Mouse (Mus musculus): ENCODE results near the gene Zfp108. TPM values are rescaled to one million over a fixed set of nuclear protein-coding genes. Genes with fewer than 3 reads are reported as not detected.
"Not testable (repeated sequence)": the region's sequence is repeated elsewhere in the genome, so short reads cannot be mapped to it uniquely, and the experiment has no call there.

The Zfp108 gene
- polyA plus RNA-seq, 1 experiment, result 0.26 TPM

DNA sequence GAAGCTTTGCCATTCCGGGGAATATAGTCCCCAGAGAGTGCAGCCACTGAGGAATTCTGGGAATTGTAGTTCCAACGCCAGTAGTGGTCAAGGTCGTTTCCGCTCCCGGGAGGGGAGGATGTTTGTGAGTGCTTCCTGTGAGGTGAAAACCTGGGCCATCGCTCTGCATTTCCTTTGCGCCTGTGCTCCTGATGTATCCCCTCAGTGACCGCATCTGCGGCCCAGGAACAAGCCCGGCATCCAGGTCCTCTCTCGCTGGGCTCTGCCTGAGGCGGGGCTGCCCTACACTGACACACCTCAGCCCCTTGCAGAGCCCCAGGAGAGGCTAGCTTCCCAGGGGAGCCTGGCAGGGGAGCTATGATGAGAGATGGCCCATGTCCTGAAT lies 15.7 kb downstream of the Zfp108 start, which contains the start of gene Zfp93:
Gene Zfp93 (plus strand): TSS at position 133 of the 385 bp plus-strand sequence.
- peak within 1 kb of the TSS; percentile 34; the same call in 1 of the 2 replicates for H3K27ac ChIP-seq (ENCODE audit: control insufficient read depth, insufficient read depth, low read depth, low read length)
- peaks cover 8% of the 10 kb centered on the region for H3K4me1 ChIP-seq (ENCODE audit: control insufficient read depth, insufficient read depth, low read length)
- peak within 1 kb of the TSS; percentile 89 for H3K4me3 ChIP-seq (ENCODE audit: control insufficient read depth, low read depth, low read length)
- H3K36me3 ChIP-seq (ENCODE audit: control insufficient read depth, insufficient read depth, low read length), result no peaks in the 10 kb centered on the region
- peak; percentile 26; the same call in 1 of the 2 replicates for TF ChIP-seq POLR2A (IDR thresholded peaks at IDR 0.05; ENCODE audit: control insufficient read depth, low read depth, low read length)
- no peak for TF ChIP-seq CTCF (IDR thresholded peaks at IDR 0.05; ENCODE audit: control insufficient read depth, insufficient read depth, insufficient replicate concordance, low read depth, low read length)
- no peaks in the 10 kb centered on the region for H3K27me3 ChIP-seq (ENCODE audit: control insufficient read depth, insufficient read depth, low read length)

DNA sequence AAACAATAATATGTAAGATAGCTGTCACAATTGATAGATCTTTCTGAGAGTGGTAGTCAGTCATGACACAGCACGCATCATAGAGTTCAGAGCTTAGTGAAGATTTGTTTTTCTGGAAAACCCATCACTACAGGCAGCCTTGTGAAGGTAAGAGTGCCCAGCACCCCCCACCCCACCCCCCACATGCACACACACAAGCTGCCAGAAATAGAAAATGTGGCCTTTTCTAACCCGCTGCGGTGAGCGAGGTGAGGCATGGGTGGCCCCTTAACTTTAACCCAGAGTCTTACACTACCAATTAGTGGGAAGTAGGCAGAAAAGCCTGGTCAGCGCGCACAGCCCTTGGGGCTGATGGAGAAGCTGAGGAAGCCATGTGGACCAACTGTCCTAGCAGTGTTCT lies 16.6 kb downstream of the Zfp108 start:
- no peaks in the 10 kb centered on the region for H3K36me3 ChIP-seq (ENCODE audit: control insufficient read depth, insufficient read depth, low read length)
- H3K27ac ChIP-seq (ENCODE audit: control insufficient read depth, insufficient read depth, low read depth, low read length), result no peak overlapping the region
- peaks cover 8% of the 10 kb centered on the region for H3K4me1 ChIP-seq (ENCODE audit: control insufficient read depth, insufficient read depth, low read length)
- no peaks in the 10 kb centered on the region for H3K27me3 ChIP-seq (ENCODE audit: control insufficient read depth, insufficient read depth, low read length)
- H3K4me3 ChIP-seq (ENCODE audit: control insufficient read depth, low read depth, low read length), result no peak overlapping the region
- TF ChIP-seq CTCF (IDR thresholded peaks at IDR 0.05; ENCODE audit: control insufficient read depth, insufficient read depth, insufficient replicate concordance, low read depth, low read length) (no peak), POLR2A (IDR thresholded peaks at IDR 0.05; ENCODE audit: control insufficient read depth, low read depth, low read length) (no peak)

DNA sequence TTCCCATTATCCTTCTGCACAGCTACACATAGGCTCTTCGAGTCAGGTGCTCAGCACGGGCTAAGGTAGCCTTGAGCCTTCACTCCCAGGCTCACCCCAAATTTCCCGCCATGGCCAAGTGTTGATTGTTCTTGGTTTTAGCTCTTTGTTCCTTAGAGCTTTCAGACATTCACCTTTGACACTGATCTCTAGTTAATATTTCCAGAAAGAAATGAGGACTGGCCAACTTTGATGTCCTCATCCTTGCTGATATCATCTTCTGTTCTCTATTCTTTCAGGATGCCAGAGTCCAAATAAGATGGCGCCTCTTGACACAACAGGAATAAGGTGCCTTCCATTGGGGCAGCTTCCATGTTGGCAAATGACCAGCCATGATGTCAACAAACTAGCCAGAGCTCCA lies 19.9 kb downstream of the Zfp108 start:
- no peak for TF ChIP-seq CTCF (IDR thresholded peaks at IDR 0.05; ENCODE audit: control insufficient read depth, insufficient read depth, insufficient replicate concordance, low read depth, low read length)
- TF ChIP-seq POLR2A (IDR thresholded peaks at IDR 0.05; ENCODE audit: control insufficient read depth, low read depth, low read length), result no peak
- Histone ChIP-seq H3K4me1 (ENCODE audit: control insufficient read depth, insufficient read depth, low read length) (peaks cover 8% of the 10 kb centered on the region), H3K36me3 (ENCODE audit: control insufficient read depth, insufficient read depth, low read length) (no peaks in the 10 kb centered on the region), H3K27ac (ENCODE audit: control insufficient read depth, insufficient read depth, low read depth, low read length) (no peak overlapping the region), H3K4me3 (ENCODE audit: control insufficient read depth, low read depth, low read length) (no peak overlapping the region), H3K27me3 (ENCODE audit: control insufficient read depth, insufficient read depth, low read length) (no peaks in the 10 kb centered on the region)

DNA sequence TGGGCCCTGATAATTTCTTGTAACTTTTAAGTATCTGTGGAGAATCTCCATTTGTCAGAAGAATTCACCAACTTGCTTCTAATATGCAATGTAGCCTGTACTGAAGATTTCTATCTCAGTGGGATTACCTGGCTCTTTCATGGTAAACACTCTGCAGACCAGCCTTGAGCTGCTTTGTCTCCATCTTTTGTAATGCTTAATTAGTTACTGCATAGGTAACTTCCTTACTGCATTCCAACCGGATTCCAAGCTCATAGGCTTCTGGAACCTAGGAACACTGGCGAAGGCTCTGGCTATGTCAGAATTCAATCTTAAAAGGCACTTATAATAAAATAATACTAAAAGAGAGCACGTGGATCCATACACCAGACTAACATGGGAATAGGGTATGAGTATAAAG lies 24.2 kb downstream of the Zfp108 start:
- not testable (repeated sequence) for H3K4me3 ChIP-seq (ENCODE audit: control insufficient read depth, low read depth, low read length); H3K27ac ChIP-seq (ENCODE audit: control insufficient read depth, insufficient read depth, low read depth, low read length); H3K4me1 ChIP-seq (ENCODE audit: control insufficient read depth, insufficient read depth, low read length); H3K27me3 ChIP-seq (ENCODE audit: control insufficient read depth, insufficient read depth, low read length); H3K36me3 ChIP-seq (ENCODE audit: control insufficient read depth, insufficient read depth, low read length)

DNA sequence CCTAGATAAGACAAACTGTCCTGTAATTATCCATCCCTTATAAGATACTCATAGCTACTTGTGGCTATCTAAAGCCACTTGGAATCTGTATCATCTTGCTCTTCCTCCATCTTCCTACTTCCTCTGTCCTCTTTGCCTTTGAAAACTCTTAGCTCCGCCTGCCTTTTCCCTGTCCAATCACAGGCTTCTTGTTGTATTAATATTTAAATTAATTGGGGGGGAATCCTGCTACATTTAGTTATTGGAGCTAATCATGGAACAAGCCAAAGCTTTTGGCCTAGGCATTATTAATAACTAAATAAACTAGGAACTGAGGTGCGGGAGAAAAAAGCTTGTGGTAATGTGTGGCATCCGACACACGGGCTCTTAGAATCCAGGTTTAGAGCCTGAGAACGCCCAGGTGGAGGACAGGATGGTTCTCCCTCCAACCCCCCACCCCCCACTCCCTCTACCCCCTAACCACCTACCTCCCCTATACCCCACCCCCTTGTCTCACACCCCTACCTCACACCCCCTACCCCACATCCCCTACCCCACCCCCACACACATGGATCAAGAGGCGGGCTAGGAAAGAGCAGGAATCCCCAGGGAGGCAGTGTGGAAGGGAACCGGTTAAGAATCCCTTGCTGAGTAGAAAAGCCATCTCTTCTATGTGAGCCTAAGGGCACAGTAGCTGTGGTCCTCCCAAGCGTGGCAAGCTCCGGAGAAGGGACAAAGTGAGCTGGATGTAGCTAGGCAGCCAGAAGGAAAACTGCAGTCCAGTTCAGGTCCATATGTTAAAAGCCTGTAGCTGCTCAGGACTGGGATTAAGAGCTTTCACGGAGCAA lies 25.6 kb downstream of the Zfp108 start:
- Histone ChIP-seq H3K27me3 (ENCODE audit: control insufficient read depth, insufficient read depth, low read length) (no peaks in the 10 kb centered on the region), H3K4me1 (ENCODE audit: control insufficient read depth, insufficient read depth, low read length) (no peaks in the 10 kb centered on the region; the same call in 1 of the 2 replicates), H3K27ac (ENCODE audit: control insufficient read depth, insufficient read depth, low read depth, low read length) (no peak overlapping the region), H3K36me3 (ENCODE audit: control insufficient read depth, insufficient read depth, low read length) (no peaks in the 10 kb centered on the region), H3K4me3 (ENCODE audit: control insufficient read depth, low read depth, low read length) (no peak overlapping the region)
- TF ChIP-seq CTCF (IDR thresholded peaks at IDR 0.05; ENCODE audit: control insufficient read depth, insufficient read depth, insufficient replicate concordance, low read depth, low read length) (no peak), POLR2A (IDR thresholded peaks at IDR 0.05; ENCODE audit: control insufficient read depth, low read depth, low read length) (no peak)

DNA sequence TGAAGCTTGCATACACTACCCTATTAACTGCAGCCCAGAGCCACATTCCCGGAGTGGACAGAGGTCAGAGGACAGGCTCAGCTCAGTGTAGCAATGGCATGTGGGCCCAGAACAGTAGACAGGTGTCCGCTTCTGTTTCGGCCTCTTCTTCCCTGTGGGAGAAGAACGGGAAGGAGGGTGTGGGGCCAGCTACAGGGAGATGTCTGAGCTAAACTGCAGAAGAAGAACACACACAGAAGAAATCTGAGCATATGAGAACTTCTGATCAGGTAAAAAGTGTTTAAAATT lies 26.2 kb downstream of the Zfp108 start:
- H3K27ac ChIP-seq (ENCODE audit: control insufficient read depth, insufficient read depth, low read depth, low read length), result no peak overlapping the region
- no peaks in the 10 kb centered on the region for H3K27me3 ChIP-seq (ENCODE audit: control insufficient read depth, insufficient read depth, low read length)
- no peak overlapping the region for H3K4me3 ChIP-seq (ENCODE audit: control insufficient read depth, low read depth, low read length)
- TF ChIP-seq CTCF (IDR thresholded peaks at IDR 0.05; ENCODE audit: control insufficient read depth, insufficient read depth, insufficient replicate concordance, low read depth, low read length), result no peak
- no peak for TF ChIP-seq POLR2A (IDR thresholded peaks at IDR 0.05; ENCODE audit: control insufficient read depth, low read depth, low read length)
- no peaks in the 10 kb centered on the region; the same call in 1 of the 2 replicates for H3K4me1 ChIP-seq (ENCODE audit: control insufficient read depth, insufficient read depth, low read length)
- H3K36me3 ChIP-seq (ENCODE audit: control insufficient read depth, insufficient read depth, low read length), result no peaks in the 10 kb centered on the region

DNA sequence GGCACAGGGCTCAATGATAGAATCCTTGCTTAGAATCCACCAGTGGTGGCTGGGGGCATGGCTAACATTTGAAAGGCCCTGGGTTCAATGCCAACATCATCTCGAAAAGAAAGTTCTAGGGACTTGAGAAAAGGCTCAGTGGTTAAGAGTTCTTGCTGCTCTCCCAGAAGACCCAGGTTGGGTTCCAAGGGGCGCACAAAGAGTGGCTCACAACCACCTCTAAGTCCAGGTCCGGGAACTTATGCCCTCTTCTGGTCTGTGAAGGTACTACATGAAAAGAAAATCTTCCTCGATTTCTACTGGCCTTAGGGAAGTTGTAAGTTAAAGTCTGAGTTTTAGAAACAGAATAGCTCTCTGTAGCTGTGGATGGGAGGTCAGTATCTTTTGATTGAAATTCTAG lies 31.5 kb downstream of the Zfp108 start:
- TF ChIP-seq CTCF (IDR thresholded peaks at IDR 0.05; ENCODE audit: control insufficient read depth, insufficient read depth, insufficient replicate concordance, low read depth, low read length) (peak; percentile 35), POLR2A (IDR thresholded peaks at IDR 0.05; ENCODE audit: control insufficient read depth, low read depth, low read length) (no peak)
- H3K4me1 ChIP-seq (ENCODE audit: control insufficient read depth, insufficient read depth, low read length), result no peaks in the 10 kb centered on the region
- no peaks in the 10 kb centered on the region for H3K27me3 ChIP-seq (ENCODE audit: control insufficient read depth, insufficient read depth, low read length)
- H3K4me3 ChIP-seq (ENCODE audit: control insufficient read depth, low read depth, low read length), result no peak overlapping the region
- no peaks in the 10 kb centered on the region for H3K36me3 ChIP-seq (ENCODE audit: control insufficient read depth, insufficient read depth, low read length)
- H3K27ac ChIP-seq (ENCODE audit: control insufficient read depth, insufficient read depth, low read depth, low read length), result no peak overlapping the region
